Mouse (Mus musculus) liver, embryonic 12.5 days (tissue): ENCODE results near the gene Rbfox1. TPM values are rescaled to one million over a fixed set of nuclear protein-coding genes. Genes with fewer than 3 reads are reported as not detected.

ENCODE experiments used
- ATAC-seq: fragments of 200-750 bp; cut with Nextera tagmentation; 2 replicates; pipeline ENCODE4 v1.8.0; 2017; ENCODE audit warnings: moderate number of reproducible peaks, mild to moderate bottlenecking, moderate library complexity
- H3K27ac ChIP-seq: fragments of 300-500 bp; sonication (generic); 2 replicates; pipeline ENCODE4 v1.5.1; 2016; ENCODE audit warnings: mild to moderate bottlenecking
- H3K27me3 ChIP-seq: fragments of 300-500 bp; sonication (generic); replicated peaks from 2 replicates; pipeline ENCODE4 v1.6.1; 2016; ENCODE audit warnings: mild to moderate bottlenecking, moderate library complexity
- H3K36me3 ChIP-seq: fragments of 300-500 bp; sonication (generic); 2 replicates; pipeline ENCODE4 v1.6.1; 2016; ENCODE audit warnings: mild to moderate bottlenecking, moderate library complexity
- H3K4me1 ChIP-seq: fragments of 300-500 bp; sonication (generic); 2 replicates; pipeline ENCODE4 v1.6.1; 2016
- H3K4me2 ChIP-seq: fragments of 300-500 bp; sonication (generic); 2 replicates; pipeline ENCODE4 v1.6.1; 2016; ENCODE audit warnings: mild to moderate bottlenecking, moderate library complexity
- H3K4me3 ChIP-seq: fragments of 300-500 bp; sonication (generic); 2 replicates; pipeline ENCODE4 v1.5.1; 2016; ENCODE audit warnings: mild to moderate bottlenecking, moderate library complexity
- H3K9ac ChIP-seq: fragments of 300-500 bp; sonication (generic); 2 replicates; pipeline ENCODE4 v1.6.1; 2016; ENCODE audit warnings: mild to moderate bottlenecking, moderate library complexity
- H3K9me3 ChIP-seq: fragments of 300-500 bp; sonication (generic); replicated peaks from 2 replicates; pipeline ENCODE4 v1.6.1; 2016; ENCODE audit warnings: mild to moderate bottlenecking, moderate library complexity
- WGBS: fragments of 180-500 bp; shearing (Covaris S2); methylation state at CpG from one replicate; pipeline ENCODE4 v1.1.7; 2016; ENCODE audit not compliant: insufficient replicate concordance; 5-methylcytosine and 5-hydroxymethylcytosine counted together
- polyA plus RNA-seq: library from polyadenylated mRNA; unstranded; fragments of >200 nt; fragmentation: Nextera tagmentation; extraction: Ambion mirVana; gene quantifications from 2 replicates; pipeline ENCODE4 v1.2.1, GENCODE M21; 2016

Gene Rbfox1
- polyA plus RNA-seq, 1 experiment from 2014 or later, result 0.21 TPM

DNA sequence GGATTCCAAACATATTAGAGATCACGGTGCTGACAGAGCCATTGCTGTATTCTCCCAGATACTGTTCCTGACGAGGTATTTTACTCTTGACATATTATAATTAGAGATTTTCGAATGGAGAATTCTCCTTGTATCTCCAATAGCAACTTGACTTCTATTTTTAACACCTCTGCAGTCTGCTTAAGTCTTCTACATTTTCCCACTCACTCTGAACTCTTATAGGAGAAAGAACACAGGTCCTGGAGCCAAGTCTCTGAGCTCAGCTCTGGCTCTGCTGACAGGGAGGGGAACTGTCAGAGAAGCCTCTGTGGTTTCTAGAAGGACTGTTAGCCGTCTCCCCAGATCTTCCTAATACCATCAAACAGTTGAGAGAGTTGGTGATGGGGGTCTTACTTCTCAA is 1344.1 kb downstream of the Rbfox1 start:
- Histone ChIP-seq H3K36me3 (no peaks in the 10 kb centered on the region), H3K9ac (no peak overlapping the region), H3K4me2 (no peak overlapping the region), H3K4me3 (no peak overlapping the region), H3K27ac (no peak overlapping the region), H3K9me3 (no peaks in the 10 kb centered on the region), H3K4me1 (no peaks in the 10 kb centered on the region), H3K27me3 (no peaks in the 10 kb centered on the region)
- WGBS, result 45% methylated on average over 4 of the region's 4 CpGs
- no peak for ATAC-seq

GRCm38 (mm10) chr16:7241627-7242026 is 1356.5 kb downstream of the Rbfox1 start:
- no peak for ATAC-seq
- Histone ChIP-seq H3K9ac (no peak overlapping the region), H3K4me1 (no peaks in the 10 kb centered on the region), H3K27me3 (no peaks in the 10 kb centered on the region), H3K36me3 (no peaks in the 10 kb centered on the region), H3K9me3 (no peaks in the 10 kb centered on the region), H3K4me3 (no peak overlapping the region), H3K4me2 (no peak overlapping the region), H3K27ac (no peak overlapping the region)
- 78% methylated on average over 3 of the region's 3 CpGs for WGBS

DNA sequence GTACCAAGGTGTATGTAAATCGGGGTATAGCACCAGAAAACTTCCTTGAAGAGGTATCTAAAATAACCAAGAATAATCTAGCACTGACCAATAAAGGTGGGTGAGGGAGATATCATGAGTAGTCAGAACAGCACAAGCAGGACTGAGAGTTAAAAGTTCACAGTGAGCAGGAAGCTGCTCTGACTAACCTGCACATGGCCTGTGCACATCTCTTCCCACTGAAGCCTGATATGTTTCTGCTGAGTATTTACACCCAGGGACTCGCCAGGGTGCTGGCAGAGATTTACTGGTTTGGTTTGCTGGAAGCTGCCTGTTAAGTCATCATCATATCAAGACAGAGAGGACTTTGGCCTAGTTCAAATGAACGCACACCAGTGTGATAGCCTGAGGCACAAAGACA is 1357.3 kb downstream of the Rbfox1 start:
- H3K4me1 ChIP-seq, result no peaks in the 10 kb centered on the region
- no peaks in the 10 kb centered on the region for H3K27me3 ChIP-seq
- no peak overlapping the region for H3K4me2 ChIP-seq
- no peaks in the 10 kb centered on the region for H3K36me3 ChIP-seq
- no peak overlapping the region for H3K27ac ChIP-seq
- ATAC-seq, result no peak
- H3K9me3 ChIP-seq, result no peaks in the 10 kb centered on the region
- WGBS, result 63% methylated on average over 3 of the region's 3 CpGs
- no peak overlapping the region for H3K9ac ChIP-seq
- H3K4me3 ChIP-seq, result no peak overlapping the region

DNA sequence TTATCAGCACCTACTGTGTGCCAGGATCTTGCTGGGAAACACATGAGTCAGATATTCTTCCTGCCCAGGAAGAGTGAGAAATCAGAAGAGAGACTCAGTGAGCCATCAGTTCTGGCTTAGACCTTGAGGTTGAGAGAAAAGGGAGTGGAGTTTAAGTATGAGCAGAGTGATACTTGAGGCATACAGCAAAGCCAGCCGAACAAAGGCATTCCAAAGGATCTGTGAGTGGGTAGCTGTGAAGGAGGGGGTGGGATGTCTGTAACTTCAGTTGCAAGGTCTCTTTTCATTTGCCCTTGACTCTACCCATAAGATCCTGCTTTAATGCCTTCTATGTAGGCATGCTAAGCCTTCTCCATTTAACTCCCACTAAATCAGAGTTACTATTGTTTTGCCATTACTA is 1359.2 kb downstream of the Rbfox1 start:
- Histone ChIP-seq H3K4me3 (no peak overlapping the region), H3K27me3 (no peaks in the 10 kb centered on the region), H3K27ac (no peak overlapping the region), H3K9ac (no peak overlapping the region), H3K4me1 (no peaks in the 10 kb centered on the region), H3K9me3 (no peaks in the 10 kb centered on the region), H3K36me3 (no peaks in the 10 kb centered on the region), H3K4me2 (no peak overlapping the region)
- WGBS, result 71% methylated on average over 1 of the region's 1 CpGs
- ATAC-seq, result no peak

DNA sequence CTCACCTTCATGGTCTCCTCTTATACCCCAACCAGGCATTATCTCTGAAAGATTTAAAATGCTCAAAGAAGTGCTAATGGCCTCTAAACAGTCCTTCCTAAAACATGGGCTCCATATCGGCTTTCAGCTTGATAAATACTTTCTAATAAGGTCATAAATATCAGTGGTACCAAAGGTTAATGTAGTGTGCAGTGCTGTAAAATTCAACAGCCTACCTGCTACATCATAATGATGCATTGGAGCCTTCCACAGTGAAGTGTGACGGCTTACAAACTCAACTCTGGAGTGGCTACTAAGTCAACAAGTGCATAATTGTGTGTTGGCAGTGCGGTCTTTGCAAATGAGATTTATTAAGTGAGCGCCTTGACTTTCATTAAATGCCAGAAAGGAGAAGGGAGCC is 1366.5 kb downstream of the Rbfox1 start:
- Histone ChIP-seq H3K27ac (no peak overlapping the region), H3K4me2 (no peak overlapping the region), H3K36me3 (no peaks in the 10 kb centered on the region), H3K4me3 (no peak overlapping the region), H3K9ac (no peak overlapping the region), H3K9me3 (no peaks in the 10 kb centered on the region), H3K27me3 (no peaks in the 10 kb centered on the region), H3K4me1 (no peaks in the 10 kb centered on the region)
- WGBS, result 66% methylated on average over 4 of the region's 4 CpGs
- no peak for ATAC-seq

- no peak overlapping the region for H3K9ac ChIP-seq
- WGBS, result 64% methylated on average over 4 of the region's 4 CpGs
- H3K27me3 ChIP-seq, result no peaks in the 10 kb centered on the region
- H3K4me2 ChIP-seq, result no peak overlapping the region
- no peak overlapping the region for H3K27ac ChIP-seq
- H3K9me3 ChIP-seq, result no peaks in the 10 kb centered on the region
- no peak for ATAC-seq
- H3K4me1 ChIP-seq, result no peaks in the 10 kb centered on the region
- no peaks in the 10 kb centered on the region for H3K36me3 ChIP-seq
- no peak overlapping the region for H3K4me3 ChIP-seq
Observed at GRCm38 (mm10) chr16:7257366-7257765, 1372.2 kb downstream of the Rbfox1 start.

- Histone ChIP-seq H3K9ac (no peak overlapping the region), H3K27ac (no peak overlapping the region), H3K27me3 (no peaks in the 10 kb centered on the region), H3K4me2 (no peak overlapping the region), H3K4me3 (no peak overlapping the region), H3K4me1 (no peaks in the 10 kb centered on the region), H3K36me3 (no peaks in the 10 kb centered on the region), H3K9me3 (no peaks in the 10 kb centered on the region)
- 53% methylated on average over 1 of the region's 1 CpGs for WGBS
- no peak for ATAC-seq
Observed at GRCm38 (mm10) chr16:7263261-7263660, 1378.1 kb downstream of the Rbfox1 start.

GRCm38 (mm10) chr16:7265715-7266114 is 1380.6 kb downstream of the Rbfox1 start:
- Histone ChIP-seq H3K4me2 (no peak overlapping the region), H3K27ac (no peak overlapping the region), H3K4me1 (no peaks in the 10 kb centered on the region), H3K9ac (no peak overlapping the region), H3K9me3 (no peaks in the 10 kb centered on the region), H3K27me3 (no peaks in the 10 kb centered on the region), H3K4me3 (no peak overlapping the region), H3K36me3 (no peaks in the 10 kb centered on the region)
- no peak for ATAC-seq

DNA sequence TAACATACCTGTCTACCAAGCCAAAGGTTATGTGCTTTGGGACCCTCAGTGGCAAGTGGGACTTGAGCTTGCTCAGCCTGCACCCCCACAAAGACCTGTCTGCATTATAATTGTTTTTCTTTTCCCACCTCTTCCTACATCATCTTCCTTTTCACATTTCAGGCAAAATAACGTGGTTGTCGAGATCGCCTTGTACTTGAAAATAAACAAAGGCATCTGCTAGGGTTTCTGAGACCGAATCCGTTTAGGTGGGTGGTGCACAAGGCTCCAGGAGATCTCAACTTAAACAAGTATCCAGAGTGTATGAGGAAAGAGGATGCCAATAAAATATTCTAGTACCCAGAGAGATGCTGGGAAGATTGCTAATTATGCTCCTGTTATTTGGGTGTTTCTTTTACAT is 1390.3 kb downstream of the Rbfox1 start:
- Histone ChIP-seq H3K4me3 (no peak overlapping the region), H3K9me3 (no peaks in the 10 kb centered on the region), H3K4me1 (no peaks in the 10 kb centered on the region), H3K27me3 (no peaks in the 10 kb centered on the region), H3K4me2 (no peak overlapping the region), H3K9ac (no peak overlapping the region), H3K36me3 (no peaks in the 10 kb centered on the region), H3K27ac (no peak overlapping the region)
- 83% methylated on average over 5 of the region's 5 CpGs for WGBS
- ATAC-seq, result no peak

- 12% methylated on average over 1 of the region's 1 CpGs for WGBS
- no peaks in the 10 kb centered on the region for H3K27me3 ChIP-seq
- H3K9me3 ChIP-seq, result no peaks in the 10 kb centered on the region
- H3K9ac ChIP-seq, result no peak overlapping the region
- no peak overlapping the region for H3K4me2 ChIP-seq
- no peak overlapping the region for H3K27ac ChIP-seq
- no peaks in the 10 kb centered on the region for H3K4me1 ChIP-seq
- no peak overlapping the region for H3K4me3 ChIP-seq
- no peak for ATAC-seq
- no peaks in the 10 kb centered on the region for H3K36me3 ChIP-seq
Observed at GRCm38 (mm10) chr16:7275901-7276300, 1390.7 kb downstream of the Rbfox1 start.

GRCm38 (mm10) chr16:7279544-7279943 is 1394.4 kb downstream of the Rbfox1 start:
- Histone ChIP-seq H3K9ac (no peak overlapping the region), H3K4me3 (no peak overlapping the region), H3K27ac (no peak overlapping the region), H3K27me3 (no peaks in the 10 kb centered on the region), H3K4me1 (no peaks in the 10 kb centered on the region), H3K36me3 (no peaks in the 10 kb centered on the region), H3K9me3 (no peaks in the 10 kb centered on the region), H3K4me2 (no peak overlapping the region)
- ATAC-seq, result no peak
- WGBS, result 55% methylated on average over 5 of the region's 5 CpGs

- no peaks in the 10 kb centered on the region for H3K36me3 ChIP-seq
- no peak overlapping the region for H3K4me3 ChIP-seq
- 74% methylated on average over 7 of the region's 7 CpGs for WGBS
- H3K9me3 ChIP-seq, result no peaks in the 10 kb centered on the region
- no peak overlapping the region for H3K4me2 ChIP-seq
- H3K9ac ChIP-seq, result no peak overlapping the region
- no peak overlapping the region for H3K27ac ChIP-seq
- ATAC-seq, result no peak
- H3K4me1 ChIP-seq, result no peaks in the 10 kb centered on the region
- H3K27me3 ChIP-seq, result no peaks in the 10 kb centered on the region
Observed at GRCm38 (mm10) chr16:7282257-7282656, 1397.1 kb downstream of the Rbfox1 start.

GRCm38 (mm10) chr16:7292985-7293805 is 1408.0 kb downstream of the Rbfox1 start:
- no peaks in the 10 kb centered on the region for H3K9me3 ChIP-seq
- 75% methylated on average over 16 of the region's 16 CpGs for whole genome bisulfite sequencing
- no peak overlapping the region for H3K9ac ChIP-seq
- H3K4me3 ChIP-seq, result no peak overlapping the region
- no peak overlapping the region for H3K4me2 ChIP-seq
- no peaks in the 10 kb centered on the region for H3K27me3 ChIP-seq
- no peak for ATAC-seq
- H3K4me1 ChIP-seq, result no peaks in the 10 kb centered on the region
- H3K36me3 ChIP-seq, result no peaks in the 10 kb centered on the region
- no peak overlapping the region for H3K27ac ChIP-seq
